Mouse (Mus musculus) A20 (cell line): ENCODE measurements around the gene Gpr173.
"Not testable (repeated sequence)": the region's sequence is repeated elsewhere in the genome, so short reads cannot be mapped to it uniquely, and the experiment has no call there.

ENCODE experiments used
- DNase-seq: peaks from one replicate; pipeline ENCODE4 v3.0.0-alpha.2; 2011; ENCODE audit warnings: low read depth, low spot score

The Gpr173 gene

GRCm38 (mm10) chrX:152368397-152369273 is at the start of gene Gpr173:
Gene Gpr173, minus strand, starts transcription at chrX:152368704.
- no peak for DNase-seq

GRCm38 (mm10) chrX:152403251-152403650 is 34.7 kb upstream of the Gpr173 start:
- DNase-seq, result no peak

DNA sequence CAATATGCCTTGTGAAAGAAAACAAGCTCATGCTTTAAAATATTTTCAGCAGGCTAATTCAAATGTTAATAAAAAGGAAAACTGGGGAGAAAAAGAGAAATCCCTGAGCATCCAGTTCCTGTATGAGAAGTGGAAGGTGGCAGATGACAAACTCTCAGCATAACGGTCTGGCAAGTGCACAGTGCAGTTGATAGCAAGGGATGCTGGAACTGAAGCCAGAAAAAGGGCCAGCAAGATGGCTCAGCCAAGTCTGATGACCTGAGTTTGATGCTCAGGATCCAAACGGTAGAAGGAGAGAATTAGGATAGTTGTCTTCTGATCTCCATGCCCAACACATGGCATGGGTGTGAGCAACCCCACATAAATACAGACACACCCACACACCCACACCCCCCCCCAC is 31.6 kb upstream of the Gpr173 start:
- DNase-seq, result no peak

DNA sequence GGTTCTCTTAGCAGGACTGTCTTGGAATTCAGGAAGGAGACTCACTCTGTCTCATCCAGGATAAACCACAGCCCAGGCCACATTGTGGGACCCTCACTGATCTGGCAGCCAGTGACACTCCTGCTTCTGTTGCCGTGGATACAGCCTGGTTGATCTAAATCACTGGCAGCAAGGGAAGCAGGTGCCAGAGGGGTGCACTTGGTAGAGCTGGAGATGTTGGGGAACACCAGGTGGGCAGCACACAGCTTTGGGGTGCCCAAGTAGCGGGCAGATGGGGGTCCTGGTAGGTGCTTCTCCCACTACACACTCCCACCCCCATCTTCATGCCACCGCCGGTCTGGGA is 479 bp downstream of the Gpr173 start:
- DNase-seq, result no peak

- no peak for DNase-seq
Observed at GRCm38 (mm10) chrX:152366418-152366817, 2.1 kb downstream of the Gpr173 start.

GRCm38 (mm10) chrX:152352553-152353153 is 15.9 kb downstream of the Gpr173 start:
- DNase-seq, result peak; percentile 74

DNA sequence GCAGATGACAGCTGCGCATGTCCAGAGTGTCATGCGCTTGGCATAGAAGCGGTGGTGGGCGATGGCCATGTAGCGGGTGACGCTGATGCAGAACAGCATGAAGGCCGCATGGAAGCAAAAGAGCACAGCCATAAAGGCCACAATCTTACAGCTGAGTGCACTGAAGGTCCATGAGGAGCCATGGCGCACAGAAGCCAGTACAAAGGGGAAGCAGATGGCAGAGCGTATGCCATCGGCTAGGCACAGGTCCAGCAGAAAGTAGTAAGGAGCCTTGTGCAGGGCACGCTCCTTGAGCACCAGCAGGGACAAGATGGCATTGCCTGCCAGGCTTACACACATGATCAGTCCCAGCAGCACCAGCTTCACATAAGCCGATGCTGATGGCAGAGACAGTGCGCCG is 21.5 kb downstream of the Gpr173 start:
- no peak for DNase-seq

- DNase-seq, result no peak
Observed at GRCm38 (mm10) chrX:152346587-152346986, 21.9 kb downstream of the Gpr173 start.

DNA sequence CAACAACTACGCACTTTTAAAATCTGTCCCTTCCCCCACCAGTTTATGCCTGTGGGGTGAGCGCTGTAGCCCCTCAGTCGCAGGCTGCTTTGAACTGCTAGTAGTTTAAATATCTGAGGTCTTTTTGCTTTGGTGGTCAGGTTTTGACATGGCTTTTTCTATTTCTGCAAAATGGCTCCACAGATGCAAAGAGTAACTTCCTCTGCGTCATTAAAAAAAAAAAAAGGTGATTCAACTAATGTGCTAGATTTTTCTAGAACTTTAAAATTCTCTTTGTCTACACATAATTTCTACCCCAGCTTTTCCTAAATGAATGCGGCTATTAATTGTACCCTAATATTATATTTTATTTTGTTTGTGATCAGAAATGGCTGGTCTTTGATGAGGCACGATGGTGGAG is 25.6 kb downstream of the Gpr173 start:
- no peak for DNase-seq

DNA sequence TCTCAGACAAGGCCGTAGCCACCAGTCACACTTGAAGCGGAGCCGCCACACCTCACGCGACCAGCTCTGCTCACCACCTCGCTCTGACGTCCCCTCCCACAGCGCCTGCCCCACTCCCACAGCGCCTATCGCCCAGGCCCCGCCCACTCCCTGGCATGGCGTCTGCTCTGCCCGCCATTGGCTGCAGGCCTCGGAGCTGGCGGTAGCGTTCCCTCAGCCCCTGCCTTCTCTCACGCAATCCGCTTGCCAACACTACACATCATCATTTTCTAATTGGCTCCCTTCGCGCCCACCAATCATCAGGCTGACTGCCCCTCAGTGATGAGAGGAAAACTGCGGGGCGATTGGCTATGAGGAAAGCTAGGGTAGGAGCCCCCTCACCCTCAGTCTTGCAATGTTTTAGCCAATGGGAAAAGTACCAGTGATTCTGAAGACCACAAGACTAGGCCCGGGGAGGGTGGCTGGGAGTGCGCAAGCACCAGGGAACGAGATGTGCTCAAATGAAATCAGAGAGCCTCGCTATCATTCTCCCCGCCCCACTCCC is 26.1 kb downstream of the Gpr173 start, which contains the start of gene Tspyl2:
Gene Tspyl2, minus strand, starts transcription at position 68 of the 544 bp plus-strand sequence.
- peak; percentile 93 for DNase-seq

DNA sequence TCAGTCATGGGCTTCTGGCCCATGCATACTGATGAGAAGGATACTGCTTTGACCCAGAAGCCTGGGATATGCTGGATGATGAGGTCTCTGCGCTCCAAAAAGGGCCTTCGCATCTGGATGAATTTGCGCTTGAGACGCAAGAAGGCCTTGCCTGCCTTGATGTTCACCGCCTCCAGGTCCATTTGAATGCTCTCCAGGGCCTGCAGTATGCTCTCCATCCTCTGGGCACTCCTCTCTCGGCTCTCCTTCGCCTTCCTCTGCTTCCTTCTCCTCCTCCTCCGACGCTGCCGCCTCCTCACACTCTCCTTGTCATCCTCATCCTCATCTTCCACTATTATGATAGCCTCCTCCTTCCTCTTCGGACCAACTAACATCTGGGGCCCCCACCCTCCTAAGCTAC is 27.0 kb downstream of the Gpr173 start:
- no peak for DNase-seq

DNA sequence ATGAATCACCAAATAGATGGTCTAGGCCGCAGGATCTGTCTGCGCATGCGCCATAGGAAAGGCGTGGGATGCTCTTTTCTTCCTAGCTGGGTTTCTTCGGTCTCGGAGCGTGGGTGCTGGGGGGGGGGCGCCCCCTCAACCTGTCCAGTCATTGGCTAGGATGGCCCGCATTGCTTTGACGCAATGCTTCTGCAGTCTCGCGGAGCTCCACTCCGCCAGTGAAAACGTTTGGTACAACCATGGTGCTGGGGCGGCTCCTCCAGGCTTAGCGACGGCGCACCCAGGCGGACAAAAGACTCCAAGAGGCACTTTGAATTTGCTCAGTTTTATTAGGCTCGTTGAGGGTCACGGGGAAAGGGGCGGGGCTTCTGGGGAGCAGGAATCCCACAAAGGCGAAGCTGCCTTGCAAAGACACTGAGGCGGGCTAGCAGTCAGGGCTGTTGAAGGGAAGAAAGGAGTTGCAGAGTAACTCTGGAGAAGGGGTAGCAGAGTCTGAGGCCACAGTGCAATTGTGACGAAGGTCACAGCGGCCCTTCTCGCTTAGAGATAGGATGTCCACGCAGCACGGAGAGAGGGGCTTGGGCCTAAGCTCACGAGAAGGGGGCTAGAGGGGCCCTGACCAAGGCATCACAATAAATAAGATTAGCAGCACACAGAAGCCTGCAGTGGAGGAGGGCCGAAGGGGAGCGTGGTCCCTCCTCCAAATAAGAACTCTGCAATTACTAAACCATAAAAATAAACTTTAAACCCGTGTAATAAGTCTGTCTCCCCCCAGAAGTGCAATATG is 31.8 kb downstream of the Gpr173 start:
- DNase-seq, result peak; percentile 86

DNA sequence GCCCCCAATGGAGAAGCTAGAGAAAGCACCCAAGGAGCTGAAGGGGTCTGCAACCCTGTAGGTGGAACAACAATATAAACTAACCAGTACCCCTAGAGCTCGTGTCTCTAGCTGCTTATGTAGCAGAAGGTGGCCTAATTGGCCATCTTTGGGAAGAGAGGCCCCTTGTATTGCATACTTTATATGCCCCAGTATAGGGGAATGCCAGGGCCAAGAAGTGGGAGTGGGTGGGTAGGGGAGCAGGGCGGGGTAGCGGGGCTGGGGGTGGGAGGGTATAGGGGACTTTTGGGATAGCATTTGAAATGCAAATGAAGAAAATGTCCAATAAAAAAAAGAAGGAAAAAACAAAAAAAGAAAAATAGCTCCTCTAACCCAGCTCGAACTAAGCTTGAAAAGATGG is 32.4 kb downstream of the Gpr173 start:
- not testable (repeated sequence) for DNase-seq

DNA sequence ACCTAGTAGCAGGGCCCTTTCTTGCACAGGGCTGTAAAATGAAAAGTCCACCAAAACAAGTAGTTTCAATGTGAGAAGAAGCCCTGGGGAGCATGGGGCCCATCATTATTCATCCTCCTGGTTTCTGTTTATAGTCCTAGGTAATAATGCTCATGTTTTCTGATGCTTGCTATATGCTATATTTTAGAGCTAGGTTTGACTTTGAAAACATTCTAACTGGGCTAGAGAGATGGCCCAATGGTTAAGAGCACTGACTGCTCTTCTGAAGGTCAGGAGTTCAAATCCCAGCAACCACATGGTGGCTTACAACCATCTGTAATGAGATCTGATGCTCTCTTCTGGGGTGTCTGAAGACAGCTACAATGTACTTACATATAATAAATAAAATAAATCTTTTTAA is 39.1 kb downstream of the Gpr173 start:
- DNase-seq, result not testable (repeated sequence)

GRCm38 (mm10) chrX:152327689-152328052 is 40.8 kb downstream of the Gpr173 start:
- DNase-seq, result no peak

DNA sequence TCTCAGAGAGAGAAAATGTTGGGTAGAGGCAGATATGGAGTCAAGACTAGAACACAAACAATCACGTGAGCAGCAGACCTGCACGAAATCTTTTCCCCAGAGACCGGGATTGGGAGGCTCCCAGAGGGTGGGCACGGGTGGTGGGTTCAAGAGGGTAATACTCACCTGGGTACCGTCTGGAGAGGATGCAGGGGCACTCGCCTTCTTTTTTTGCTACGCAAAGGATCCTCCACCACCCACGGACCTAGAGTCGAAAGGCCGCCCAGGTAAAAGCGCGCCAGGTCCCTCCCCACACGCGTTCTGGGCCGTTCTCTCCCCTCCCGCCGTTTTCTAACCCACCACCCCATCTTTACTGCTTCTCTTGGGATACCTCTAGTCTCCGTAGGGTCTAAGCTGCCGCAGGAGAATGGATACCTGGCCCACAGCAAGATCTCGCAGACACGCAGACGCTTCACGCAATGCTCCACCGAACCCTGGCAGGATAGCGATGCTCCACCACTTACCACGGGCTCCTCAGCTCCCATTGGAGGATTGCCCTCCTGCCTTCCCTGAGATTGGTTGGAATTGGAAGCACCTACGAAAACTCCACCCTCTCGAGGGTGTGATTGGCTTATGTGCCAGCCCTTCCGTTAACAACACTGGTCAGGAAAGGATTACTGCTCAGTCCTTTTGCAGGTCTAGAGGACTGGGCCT is 41.4 kb downstream of the Gpr173 start, which contains the start of gene Kantr:
Gene Kantr, minus strand, starts transcription at position 500 of the 693 bp plus-strand sequence.
- peak; percentile 87 for DNase-seq

- DNase-seq, result peak; percentile 26
Observed at GRCm38 (mm10) chrX:152323584-152323983, 44.9 kb downstream of the Gpr173 start.

- DNase-seq, result peak; percentile 42
Observed at GRCm38 (mm10) chrX:152322776-152323175, 45.7 kb downstream of the Gpr173 start.

GRCm38 (mm10) chrX:152320535-152320934 is 48.0 kb downstream of the Gpr173 start:
- no peak for DNase-seq

DNA sequence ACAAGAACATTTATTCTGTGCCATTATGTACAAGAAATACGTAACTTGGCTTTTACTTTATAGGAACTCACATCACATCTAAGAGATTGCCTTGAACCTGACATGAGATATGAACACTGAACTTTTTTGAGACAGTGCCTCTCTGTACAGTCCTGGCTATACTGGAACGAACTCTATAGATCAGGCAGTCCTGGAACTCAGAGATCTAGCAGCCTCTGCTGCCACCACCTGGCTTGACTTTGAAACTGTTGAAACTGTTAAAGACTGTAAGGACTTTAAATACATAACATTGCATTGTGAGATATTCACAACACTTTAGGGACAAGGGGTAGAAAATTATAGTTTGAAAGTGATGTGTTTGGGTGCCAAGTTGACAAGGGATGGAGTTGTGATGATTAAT is 60.6 kb downstream of the Gpr173 start:
- DNase-seq, result peak; percentile 12

- no peak for DNase-seq
Observed at GRCm38 (mm10) chrX:152307371-152307770, 61.1 kb downstream of the Gpr173 start.
